Mouse (Mus musculus): ENCODE data around the gene Fgf18. TPM values are rescaled to one million over a fixed set of nuclear protein-coding genes. Genes with fewer than 3 reads are reported as not detected.

Fgf18 gene
- total and polyA plus RNA-seq, 3 experiments: 0.15 to 0.40 TPM; not detected in 1

DNA sequence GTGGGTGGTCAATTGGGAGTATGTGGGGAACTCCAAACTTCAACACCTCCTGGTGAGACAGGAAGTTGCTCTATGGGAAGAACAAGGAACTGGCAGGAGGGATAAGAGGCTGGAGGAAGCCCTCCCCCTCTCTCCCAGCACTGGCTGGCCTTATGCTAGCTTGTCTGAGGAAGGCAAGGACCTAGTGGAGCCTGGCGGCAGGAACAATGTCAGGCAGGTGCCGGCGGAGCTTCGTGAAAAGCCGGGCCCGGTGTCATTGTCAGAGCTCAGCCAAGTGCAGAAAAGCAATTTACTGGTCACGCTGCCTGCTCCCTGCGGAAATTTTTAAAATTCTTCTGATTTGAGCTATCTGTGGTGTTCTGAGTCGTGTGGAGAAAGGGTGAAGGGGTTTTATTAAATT lies 3.3 kb downstream of the Fgf18 start:
- H3K9me3 ChIP-seq (replicated peaks; ENCODE audit: insufficient read depth, low read length): no peaks in the 10 kb centered on the region
- no peaks in the 10 kb centered on the region for H3K4me1 ChIP-seq (ENCODE audit: control insufficient read depth in 1 of 2, insufficient read depth in 2 of 2, low read length in 2 of 2)
- no peak overlapping the region for H3K4me3 ChIP-seq (ENCODE audit: control insufficient read depth in 1 of 2, insufficient read depth in 1 of 2, low read depth in 2 of 2, low read length in 2 of 2)
- TF ChIP-seq HCFC1 (IDR thresholded peaks at IDR 0.05; ENCODE audit: low read depth, low read length) (no peak), RCOR1 (IDR thresholded peaks at IDR 0.05; ENCODE audit: low read depth, low read length) (no peak), NRF1 (IDR thresholded peaks at IDR 0.05; ENCODE audit: insufficient read depth, low read depth, low read length, poor library complexity, severe bottlenecking) (no peak), JUND (IDR thresholded peaks at IDR 0.05; ENCODE audit: low read depth, low read length) (no peak), ZKSCAN1 (IDR thresholded peaks at IDR 0.05; ENCODE audit: low read depth, low read length) (no peak), NELFE (IDR thresholded peaks at IDR 0.05; ENCODE audit: low read depth, low read length) (no peak)
- DNase-seq (ENCODE audit: low read depth, low spot score): no peak
- no peak overlapping the region for H3K9ac ChIP-seq (ENCODE audit: control insufficient read depth, low read depth, low read length, poor library complexity, severe bottlenecking)
- no peak overlapping the region for H3K27ac ChIP-seq (ENCODE audit: control insufficient read depth, low read depth, low read length)
- H3K36me3 ChIP-seq (ENCODE audit: control insufficient read depth in 1 of 2, insufficient read depth in 2 of 2, low read length in 2 of 2): no peaks in the 10 kb centered on the region
- H3K79me2 ChIP-seq (ENCODE audit: control insufficient read depth, insufficient read depth, low read length, poor library complexity): no peaks in the 10 kb centered on the region
- no peaks in the 10 kb centered on the region for H3K27me3 ChIP-seq (ENCODE audit: control insufficient read depth in 1 of 2, insufficient read depth in 2 of 2, low read length in 2 of 2)

DNA sequence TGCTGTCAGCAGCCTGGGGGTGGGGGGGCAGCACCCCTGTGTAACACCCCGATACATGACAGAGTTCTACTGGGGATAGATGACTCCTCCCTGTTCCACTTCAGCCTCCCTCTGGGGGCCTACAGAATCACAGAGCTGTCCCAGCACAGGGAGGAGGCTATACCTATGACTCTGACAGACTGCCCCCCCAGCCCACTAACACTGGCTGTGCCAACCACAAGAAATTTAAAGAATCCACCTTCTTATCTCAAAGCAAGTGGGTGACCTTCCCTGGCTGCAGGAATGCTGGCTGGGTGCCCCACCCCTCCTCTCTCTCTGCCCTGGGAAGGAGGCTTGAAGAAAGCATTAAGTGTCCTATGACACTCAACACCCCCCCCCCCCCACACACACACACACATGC lies 4.4 kb downstream of the Fgf18 start:
- DNase-seq (ENCODE audit: low read depth, low spot score): no peak
- Histone ChIP-seq H3K27me3 (ENCODE audit: control insufficient read depth in 1 of 2, insufficient read depth in 2 of 2, low read length in 2 of 2) (no peaks in the 10 kb centered on the region), H3K36me3 (ENCODE audit: control insufficient read depth in 1 of 2, insufficient read depth in 2 of 2, low read length in 2 of 2) (no peaks in the 10 kb centered on the region), H3K4me1 (ENCODE audit: control insufficient read depth in 1 of 2, insufficient read depth in 2 of 2, low read length in 2 of 2) (no peaks in the 10 kb centered on the region), H3K9me3 (replicated peaks; ENCODE audit: insufficient read depth, low read length) (no peaks in the 10 kb centered on the region), H3K27ac (ENCODE audit: control insufficient read depth, low read depth, low read length) (no peak overlapping the region), H3K9ac (ENCODE audit: control insufficient read depth, low read depth, low read length, poor library complexity, severe bottlenecking) (no peak overlapping the region), H3K4me3 (ENCODE audit: control insufficient read depth in 1 of 2, insufficient read depth in 1 of 2, low read depth in 2 of 2, low read length in 2 of 2) (no peak overlapping the region), H3K79me2 (ENCODE audit: control insufficient read depth, insufficient read depth, low read length, poor library complexity) (no peaks in the 10 kb centered on the region)
- no peak for TF ChIP-seq BHLHE40 (IDR thresholded peaks at IDR 0.05; ENCODE audit: borderline replicate concordance, low read depth, low read length)
- TF ChIP-seq RAD21 (IDR thresholded peaks at IDR 0.05; ENCODE audit: low read depth, low read length): no peak
- no peak for TF ChIP-seq POLR2AphosphoS2 (IDR thresholded peaks at IDR 0.05; ENCODE audit: low read length)
- no peak for TF ChIP-seq ELF1 (IDR thresholded peaks at IDR 0.05; ENCODE audit: low read depth, low read length)
- no peak for TF ChIP-seq NELFE (IDR thresholded peaks at IDR 0.05; ENCODE audit: low read depth, low read length)
- TF ChIP-seq GABPA (IDR thresholded peaks at IDR 0.05; ENCODE audit: low read depth, low read length): no peak
- TF ChIP-seq MEF2A (IDR thresholded peaks at IDR 0.05; ENCODE audit: extremely low read depth, insufficient replicate concordance, low read depth, low read length, poor library complexity, severe bottlenecking): no peak
- no peak for TF ChIP-seq MAX (IDR thresholded peaks at IDR 0.05; ENCODE audit: low read length)
- no peak for TF ChIP-seq MXI1 (IDR thresholded peaks at IDR 0.05; ENCODE audit: low read depth, low read length)
- no peak for TF ChIP-seq TAL1 (IDR thresholded peaks at IDR 0.05; ENCODE audit: low read length)
- no peak for TF ChIP-seq EP300 (IDR thresholded peaks at IDR 0.05; ENCODE audit: low read depth in 1 of 2, low read length in 2 of 2)
- TF ChIP-seq GATA1 (IDR thresholded peaks at IDR 0.05; ENCODE audit: low read depth, low read length): no peak
- TF ChIP-seq SIN3A (IDR thresholded peaks at IDR 0.05; ENCODE audit: low read length): no peak

All from MEL (cell line).